Mouse (Mus musculus): ENCODE measurements around the gene Gm11939.
A peak's percentile ranks its signal among the peaks of the same experiment; 100 is the strongest.
"Not testable (repeated sequence)": the region's sequence is repeated elsewhere in the genome, so short reads cannot be mapped to it uniquely, and the experiment has no call there.

The Gm11939 gene

DNA sequence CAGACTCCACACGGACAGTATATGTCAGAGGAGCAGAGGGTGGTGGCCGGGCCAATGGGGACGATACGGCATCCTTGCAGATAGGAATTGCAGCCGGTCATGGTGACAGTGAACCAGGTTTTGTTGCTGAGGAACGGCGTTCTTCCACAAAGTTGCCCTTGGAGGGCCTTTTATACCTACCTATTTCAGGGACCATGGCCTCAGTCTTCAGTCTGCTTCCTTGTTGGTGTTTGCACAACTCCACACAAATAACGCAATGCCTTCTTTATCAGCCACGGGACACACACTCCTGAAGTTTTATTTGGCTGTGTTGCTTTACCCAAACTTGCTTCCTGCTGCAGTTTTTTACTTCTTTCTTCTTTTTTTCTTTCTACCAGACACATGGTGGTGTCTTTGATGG, at the start of gene Gm11939:
Gene Gm11939 (minus strand): TSS at position 101 of the 400 bp plus-strand sequence.
- DNase-seq (ENCODE audit: low spot score in 2 of 2) = no peak

DNA sequence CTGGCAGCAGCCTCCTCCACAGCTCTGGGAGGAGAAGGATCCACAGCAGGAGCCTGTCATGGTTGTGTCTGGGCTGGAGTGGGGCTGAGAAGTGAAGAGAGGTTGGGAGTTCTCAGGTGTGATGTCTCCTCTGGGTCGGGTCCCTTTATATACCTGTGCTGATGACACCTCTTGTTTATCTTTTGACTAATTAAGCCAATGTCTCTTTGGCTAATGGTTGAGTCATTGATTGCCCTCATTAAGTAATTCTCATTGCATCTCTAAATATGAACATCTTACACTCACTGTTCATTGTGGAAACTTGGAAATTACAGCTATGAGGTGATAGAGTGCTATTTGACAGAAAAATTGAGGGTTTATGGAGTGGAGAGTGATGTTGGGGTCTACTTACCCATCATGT, 43.9 kb upstream of the Gm11939 start, which contains the start of gene Gm11938:
Gene Gm11938 (minus strand): TSS at position 101 of the 400 bp plus-strand sequence.
- DNase-seq (ENCODE audit: low spot score in 2 of 2) = not testable (repeated sequence)

DNA sequence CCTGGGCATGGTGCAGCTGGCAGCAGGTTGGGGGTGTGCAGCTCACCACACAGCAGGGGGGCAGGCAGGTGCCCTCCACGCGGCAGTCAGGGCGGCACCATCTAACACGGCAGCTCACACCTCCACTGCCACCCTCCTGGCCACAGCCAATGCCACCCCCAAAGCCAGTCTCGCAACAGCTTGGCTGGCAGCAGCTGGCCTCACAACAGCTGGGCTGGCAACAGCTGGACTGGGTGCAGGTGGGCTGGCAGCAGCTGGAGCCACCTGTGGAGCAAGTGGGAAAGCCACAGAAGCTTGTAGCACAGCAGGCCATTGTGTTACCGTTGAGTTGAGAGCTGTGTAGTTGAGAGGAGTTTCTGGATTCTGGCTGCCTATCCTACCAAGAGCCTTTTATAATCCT, 38.5 kb upstream of the Gm11939 start, which contains the start of gene Krtap9-3:
Gene Krtap9-3 (minus strand): TSS at position 364 of the 400 bp plus-strand sequence.
- not testable (repeated sequence) for DNase-seq (ENCODE audit: low spot score in 2 of 2)

DNA sequence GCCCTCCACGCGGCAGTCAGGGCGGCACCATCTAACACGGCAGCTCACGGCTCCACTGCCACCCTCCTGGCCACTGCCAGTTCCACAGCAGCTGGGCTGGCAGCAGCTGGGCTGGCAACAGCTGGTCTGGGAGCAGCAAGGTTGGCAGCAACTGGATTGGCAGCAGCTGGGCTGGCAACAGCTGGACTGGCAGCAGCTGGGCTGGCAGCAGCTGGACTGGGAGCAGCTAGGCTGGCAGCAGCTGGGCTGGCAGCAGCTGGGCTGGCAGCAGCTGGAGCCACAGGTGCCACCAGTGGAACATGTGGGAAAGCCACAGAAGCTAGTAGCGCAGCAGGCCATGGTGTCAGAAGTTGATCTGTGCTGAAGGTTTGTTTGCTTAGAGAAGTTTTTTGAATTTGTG, 31.7 kb upstream of the Gm11939 start, which contains the start of gene Krtap1-3:
Gene Krtap1-3 (minus strand): TSS at position 359 of the 400 bp plus-strand sequence.
- no peak for DNase-seq (ENCODE audit: low spot score in 2 of 2)

DNA sequence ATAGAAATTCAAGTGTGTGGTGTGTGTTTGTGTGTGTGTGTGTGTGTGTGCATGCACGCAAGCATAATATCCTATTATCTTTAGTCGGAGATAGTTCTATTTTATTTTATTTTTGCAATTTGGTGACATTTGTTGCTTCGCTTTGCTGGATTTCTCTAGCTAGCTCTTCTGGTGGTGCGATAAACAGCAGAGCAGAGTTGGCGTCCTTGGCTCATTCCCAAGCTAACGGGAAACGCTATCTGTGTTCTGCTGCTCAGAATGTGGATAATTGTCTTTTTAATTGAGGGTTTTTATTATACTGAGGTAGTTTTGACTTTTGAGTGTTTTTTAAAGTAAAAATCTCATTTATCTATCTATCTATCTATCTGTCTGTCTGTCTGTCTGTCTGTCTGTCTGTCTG, 25.8 kb upstream of the Gm11939 start:
- no peak for DNase-seq (ENCODE audit: low spot score in 2 of 2)

DNA sequence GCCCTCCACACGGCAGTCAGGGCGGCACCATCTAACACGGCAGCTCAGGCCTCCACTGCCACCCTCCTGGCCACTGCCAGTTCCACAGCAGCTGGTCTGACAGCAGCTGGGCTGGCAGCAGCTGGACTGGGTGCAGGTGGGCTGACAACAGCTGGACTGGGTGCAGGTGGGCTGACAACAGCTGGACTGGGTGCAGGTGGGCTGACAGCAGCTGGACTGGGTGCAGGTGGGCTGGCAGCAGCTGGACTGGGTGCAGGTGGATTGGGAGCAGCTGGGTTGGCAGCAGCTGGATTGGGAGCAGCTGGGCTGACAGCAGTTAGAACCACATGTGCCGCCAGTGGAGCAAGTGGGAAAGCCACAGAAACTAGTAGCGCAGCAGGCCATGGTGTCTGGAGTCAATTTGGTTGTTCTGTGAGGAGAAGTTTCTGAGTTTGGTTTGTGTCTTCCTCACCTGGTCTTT, 24.0 kb upstream of the Gm11939 start, which contains the start of gene Krtap1-4:
Gene Krtap1-4 (minus strand): TSS at position 410 of the 460 bp plus-strand sequence.
- DNase-seq (ENCODE audit: low spot score in 2 of 2) = no peak

DNA sequence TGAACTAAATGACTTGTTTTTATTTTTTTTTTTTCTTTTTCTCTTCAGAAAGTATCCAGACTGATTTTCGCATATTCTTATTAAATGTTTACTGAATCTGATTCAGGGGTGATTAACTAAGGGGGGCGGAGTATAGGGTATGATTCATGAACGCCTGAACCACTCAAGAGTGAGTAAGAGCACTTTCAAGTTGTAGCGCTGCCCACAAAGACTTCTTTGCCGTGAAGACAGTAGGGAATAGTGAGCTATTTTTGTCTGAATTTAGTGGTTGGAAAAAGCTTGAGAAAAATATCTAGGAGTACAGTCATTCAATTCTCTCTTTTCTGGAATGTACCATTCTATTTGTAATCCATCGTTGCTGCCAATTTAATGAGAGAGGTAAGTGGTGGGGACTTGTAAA, 22.3 kb upstream of the Gm11939 start:
- no peak for DNase-seq (ENCODE audit: low spot score in 2 of 2)

DNA sequence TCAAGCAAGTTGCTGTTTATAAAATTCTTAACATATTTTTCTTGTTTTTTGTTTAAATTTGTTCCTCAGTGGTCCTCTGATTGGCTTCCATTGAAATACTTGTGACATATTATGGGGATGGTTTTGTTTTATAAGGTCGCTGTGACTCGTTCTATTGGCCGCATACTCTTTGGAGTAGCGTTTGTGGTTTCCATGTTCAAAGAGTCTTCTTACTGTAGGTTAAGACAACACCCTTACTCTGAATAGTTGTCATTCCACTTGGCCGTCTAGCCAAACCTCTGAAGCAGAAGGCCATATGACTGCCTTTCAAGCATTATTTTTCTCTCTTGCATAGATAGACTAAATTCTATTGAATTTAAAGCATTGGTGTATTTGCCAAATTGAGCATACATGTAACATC, 21.8 kb upstream of the Gm11939 start:
- DNase-seq (ENCODE audit: low spot score in 2 of 2) = no peak

DNA sequence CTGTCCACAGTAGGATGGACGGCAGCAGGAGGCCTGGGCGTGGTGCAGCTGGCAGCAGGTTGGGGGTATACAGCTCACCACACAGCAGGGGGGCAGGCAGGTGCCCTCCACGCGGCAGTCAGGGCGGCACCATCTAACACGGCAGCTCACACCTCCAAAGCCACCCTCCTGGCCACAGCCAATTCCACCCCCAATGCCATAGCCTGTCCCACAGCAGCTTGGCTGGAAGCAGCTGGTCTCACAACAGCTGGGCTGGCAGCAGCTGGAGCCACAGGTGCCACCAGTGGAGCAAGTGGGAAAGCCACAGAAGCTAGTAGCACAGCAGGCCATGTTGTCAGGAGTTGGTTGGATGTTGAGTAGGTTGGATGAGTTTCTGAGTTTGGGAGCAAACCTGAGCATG, 21.4 kb upstream of the Gm11939 start, which contains the start of gene Krtap1-5:
Gene Krtap1-5 (minus strand): TSS at position 381 of the 400 bp plus-strand sequence.
- DNase-seq (ENCODE audit: low spot score in 2 of 2) = no peak

DNA sequence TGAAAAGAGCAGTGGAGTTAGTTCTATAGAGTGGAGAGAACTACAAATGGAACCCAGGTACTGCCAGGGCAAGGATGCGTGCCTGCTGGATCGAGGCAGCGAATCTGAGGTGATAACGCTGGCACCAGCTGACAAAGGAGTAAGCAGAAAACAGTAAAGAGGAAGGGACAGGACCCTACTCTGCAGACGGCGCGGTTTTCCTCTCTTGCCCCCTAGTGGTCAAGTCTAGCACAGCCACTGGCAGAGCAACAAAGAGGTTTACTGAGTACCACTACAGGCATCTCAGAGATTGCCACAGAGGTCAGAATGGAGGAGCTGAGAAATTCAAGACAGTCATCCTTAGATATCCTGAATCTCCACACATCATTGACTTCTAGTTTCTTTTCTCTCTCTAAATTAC, 14.8 kb upstream of the Gm11939 start:
- DNase-seq (ENCODE audit: low spot score in 2 of 2) = peak; percentile 25 to 78

DNA sequence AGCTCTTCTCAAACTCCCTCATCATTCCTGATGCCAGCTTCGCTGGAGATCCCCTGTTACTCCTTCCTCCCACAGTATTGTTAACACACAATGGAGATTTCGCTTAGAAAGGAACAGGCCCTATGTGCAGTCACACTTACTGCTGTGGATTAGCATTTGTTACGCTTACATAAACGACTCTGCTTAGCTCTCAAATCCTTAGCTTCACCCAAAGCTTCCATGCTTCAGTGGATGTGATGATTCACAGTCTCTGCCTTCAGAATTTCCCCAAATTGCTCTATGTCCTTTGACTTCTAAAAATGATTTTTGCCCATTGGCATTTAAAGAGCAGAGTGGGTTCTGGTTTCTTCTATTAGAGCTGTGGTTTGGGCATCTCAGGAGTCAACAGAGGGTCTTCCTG, 13.9 kb upstream of the Gm11939 start:
- no peak for DNase-seq (ENCODE audit: low spot score in 2 of 2)

DNA sequence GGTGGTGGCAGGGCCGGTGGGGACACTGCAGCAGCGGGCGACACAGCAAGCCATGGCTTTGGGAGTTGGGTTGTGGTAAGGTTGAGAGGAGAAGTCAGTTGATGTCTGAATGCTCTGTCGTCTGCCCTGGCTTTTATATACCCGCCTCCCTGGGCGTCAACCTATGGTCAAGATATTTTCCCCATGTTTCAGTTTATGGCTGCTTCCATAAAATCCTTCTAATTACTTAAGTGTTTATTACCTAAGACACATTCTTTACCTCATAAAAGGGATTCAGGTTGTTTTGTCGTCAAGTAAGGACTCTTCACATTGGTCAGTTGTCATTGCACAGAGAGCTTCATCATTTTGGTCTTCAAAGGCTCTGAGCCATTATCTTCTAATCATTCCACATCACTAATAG, 7.3 kb upstream of the Gm11939 start, which contains the start of gene Krtap3-1:
Gene Krtap3-1 (minus strand): TSS at position 101 of the 400 bp plus-strand sequence.
- DNase-seq (ENCODE audit: low spot score in 2 of 2) = no peak

DNA sequence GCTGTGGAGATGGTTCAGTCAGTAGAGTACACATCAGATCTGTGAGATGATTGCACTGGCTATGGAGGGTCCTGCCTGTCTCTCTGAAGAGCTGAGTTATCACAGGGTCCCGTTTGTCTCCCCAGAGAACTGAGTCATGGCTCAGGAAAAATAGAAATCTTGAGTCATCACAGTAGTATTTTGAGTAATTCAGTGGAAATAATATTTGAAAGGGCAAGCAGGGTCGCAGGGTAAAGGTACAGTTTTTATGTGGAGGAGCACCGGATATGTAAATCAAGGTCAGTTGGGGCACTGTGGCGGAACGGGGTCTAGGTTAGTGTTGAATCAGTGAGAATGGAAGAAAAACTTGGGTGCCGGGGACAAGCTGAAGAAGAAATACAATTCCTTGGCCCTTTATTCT, 3.3 kb upstream of the Gm11939 start:
- DNase-seq (ENCODE audit: low spot score in 2 of 2) = no peak

DNA sequence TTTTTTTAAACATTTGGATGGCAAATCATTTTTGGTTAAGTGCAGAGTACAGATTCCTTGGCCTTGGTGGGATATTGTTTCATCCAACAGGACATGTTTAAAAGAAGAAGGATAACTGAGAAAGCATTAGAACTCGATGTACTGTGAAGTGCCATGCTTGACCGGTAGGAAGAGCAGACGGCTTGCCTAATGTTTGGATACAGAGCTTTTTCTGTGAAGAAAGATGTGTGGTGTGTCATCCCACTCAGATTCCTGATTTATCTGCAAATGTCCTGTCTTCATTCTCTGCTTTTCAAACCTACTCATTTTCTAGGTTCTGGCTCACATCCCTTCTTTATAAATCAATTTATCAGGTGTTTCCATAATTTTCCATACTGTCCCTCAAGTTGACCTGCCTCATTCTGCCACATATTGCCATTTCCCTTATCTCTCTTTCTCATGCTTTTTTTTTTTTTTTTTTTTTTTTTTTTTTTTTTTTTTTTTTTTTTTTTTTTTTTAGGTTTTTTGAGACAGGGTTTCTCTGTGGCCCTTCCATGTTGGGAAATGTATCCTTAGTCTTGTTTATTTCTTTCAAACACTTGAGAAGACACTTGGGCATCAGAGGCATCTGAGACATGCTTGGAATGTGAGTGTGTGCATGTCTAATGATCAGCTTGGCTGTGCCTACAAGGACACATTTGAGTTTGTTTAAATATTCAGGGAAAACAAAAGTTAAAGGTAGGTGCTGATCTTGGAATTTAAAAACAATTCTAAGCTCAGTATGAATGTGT, 1.1 kb downstream of the Gm11939 start:
- no peak for DNase-seq (ENCODE audit: low spot score in 2 of 2)

DNA sequence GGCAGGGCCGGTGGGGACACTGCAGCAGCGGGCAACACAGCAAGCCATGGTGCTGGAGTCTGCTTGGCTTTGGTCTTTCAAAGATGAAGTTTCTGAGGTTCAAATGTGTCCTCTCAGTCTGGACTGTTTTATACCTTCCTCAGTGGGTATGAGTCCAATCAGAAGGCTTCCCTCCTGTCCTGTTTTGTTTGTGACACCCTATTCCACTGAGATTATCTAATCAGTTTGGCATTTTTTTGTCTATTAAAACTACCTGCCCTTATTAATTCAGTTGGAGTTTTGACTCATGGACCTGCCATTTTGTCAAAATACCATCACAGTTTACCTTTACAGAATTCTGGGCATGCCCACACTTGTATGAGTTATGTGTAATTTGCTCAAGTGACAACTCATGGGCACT, 2.5 kb downstream of the Gm11939 start, which contains the start of gene Krtap3-2:
Gene Krtap3-2 (minus strand): TSS at position 101 of the 400 bp plus-strand sequence.
- no peak for DNase-seq (ENCODE audit: low spot score in 2 of 2)

DNA sequence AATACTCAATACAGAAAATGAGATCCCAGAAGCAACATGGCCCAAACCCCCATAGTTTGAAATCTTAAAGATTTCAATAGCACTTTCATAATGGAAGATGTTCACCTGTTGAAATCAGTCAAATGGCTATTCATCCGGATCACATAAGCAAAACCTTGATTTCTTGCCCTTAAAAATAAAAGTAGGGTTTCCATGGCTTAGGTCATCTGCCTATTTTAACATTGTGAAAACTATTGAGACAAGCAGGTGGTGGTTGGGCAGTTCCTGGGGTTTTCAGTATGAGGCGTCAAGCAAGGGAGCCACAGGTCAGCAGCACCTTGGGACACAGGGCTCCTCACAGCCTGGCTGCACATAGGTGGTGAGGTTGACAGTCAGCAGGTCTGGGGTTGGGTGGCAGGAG, 3.1 kb downstream of the Gm11939 start:
- no peak for DNase-seq (ENCODE audit: low spot score in 2 of 2)

DNA sequence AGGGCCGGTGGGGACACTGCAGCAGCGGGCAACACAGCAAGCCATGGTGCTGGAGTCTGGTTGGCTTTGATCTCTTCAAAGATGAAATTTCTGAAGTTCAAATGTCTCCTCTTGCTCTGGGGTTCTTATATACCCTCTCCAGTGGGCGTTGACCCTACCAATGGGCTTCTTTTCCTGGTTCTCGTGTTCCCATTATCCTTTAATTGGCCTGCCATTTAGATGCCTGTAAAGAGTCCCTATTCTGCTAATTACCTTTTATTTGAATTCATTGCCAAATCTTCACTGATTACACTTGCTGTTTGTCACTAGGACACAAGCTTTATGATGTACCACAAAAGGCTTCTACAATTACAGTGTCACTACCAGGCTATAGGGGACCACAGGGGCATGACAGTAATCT, 8.5 kb downstream of the Gm11939 start, which contains the start of gene Krtap3-3:
Gene Krtap3-3 (minus strand): TSS at position 101 of the 400 bp plus-strand sequence.
- no peak for DNase-seq (ENCODE audit: low spot score in 2 of 2)

DNA sequence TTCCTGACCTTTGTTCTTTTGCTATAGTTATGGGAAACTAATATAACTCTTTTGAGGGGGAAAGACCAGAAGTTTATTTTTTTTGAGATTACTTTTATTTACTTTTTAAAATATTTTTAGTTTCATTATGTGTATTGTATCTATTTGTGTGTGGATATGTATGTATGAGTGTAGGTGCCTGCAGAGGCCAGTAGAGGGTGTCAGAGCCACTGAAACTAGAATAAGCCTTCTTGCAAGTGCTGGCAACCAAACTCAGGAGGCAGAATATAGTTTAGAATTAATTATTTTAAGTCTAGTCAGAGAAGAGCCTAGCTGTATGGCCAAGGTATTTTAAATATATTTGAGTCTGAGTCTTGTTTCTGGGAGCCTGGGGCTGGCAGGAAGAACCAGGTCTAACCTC, 11.4 kb downstream of the Gm11939 start:
- DNase-seq (ENCODE audit: low spot score in 2 of 2) = no peak

DNA sequence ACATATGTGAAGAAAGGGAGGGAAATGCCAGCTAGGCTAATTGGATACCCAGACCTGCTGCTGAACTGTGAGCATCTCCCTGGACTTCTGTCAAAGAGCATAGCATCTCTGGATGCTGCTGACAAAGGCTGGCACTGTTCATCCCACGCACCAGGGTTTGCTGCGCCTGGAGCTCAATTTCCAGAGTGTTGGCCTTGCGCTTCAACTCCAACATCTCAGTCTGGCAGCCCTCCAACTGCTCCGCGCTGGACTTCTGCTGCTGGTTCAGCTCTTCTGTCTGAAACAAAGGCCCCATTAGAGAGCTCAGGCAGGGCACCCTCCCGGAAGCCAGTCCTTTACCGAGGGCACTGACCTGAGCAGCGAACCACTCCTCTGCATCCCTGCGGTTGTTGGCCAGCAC, 19.5 kb downstream of the Gm11939 start:
- no peak for DNase-seq (ENCODE audit: low spot score in 2 of 2)

DNA sequence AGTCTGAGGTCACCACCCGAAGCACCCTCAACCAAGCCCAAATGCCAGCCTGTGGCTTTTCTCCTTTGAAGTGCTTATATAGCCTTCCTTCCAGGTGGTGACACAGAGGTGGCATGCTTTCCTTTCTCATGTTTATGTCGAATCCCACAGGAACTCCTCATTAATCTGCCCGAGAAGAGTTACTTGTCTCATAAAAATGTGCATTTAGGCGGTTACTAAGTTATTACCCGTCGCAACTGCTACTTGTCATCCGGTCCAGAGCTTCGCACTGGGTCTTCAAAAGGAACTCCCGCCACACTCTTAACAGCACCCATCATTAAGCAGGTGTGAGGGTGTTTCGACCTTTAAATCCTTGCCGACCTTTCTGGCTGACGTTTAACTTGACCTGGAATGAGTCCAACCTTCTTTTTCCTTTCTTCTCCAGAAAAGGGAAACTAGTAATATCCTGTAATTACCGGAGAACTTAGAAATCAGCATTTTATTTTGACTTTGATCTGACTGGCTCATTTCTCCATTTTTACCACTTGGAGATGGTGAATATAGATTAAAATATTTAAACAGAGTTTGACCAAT, 37.9 kb downstream of the Gm11939 start, which contains the start of gene Krt39:
Gene Krt39 (minus strand): TSS at position 51 of the 573 bp plus-strand sequence.
- DNase-seq (ENCODE audit: low spot score in 2 of 2) = no peak

DNA sequence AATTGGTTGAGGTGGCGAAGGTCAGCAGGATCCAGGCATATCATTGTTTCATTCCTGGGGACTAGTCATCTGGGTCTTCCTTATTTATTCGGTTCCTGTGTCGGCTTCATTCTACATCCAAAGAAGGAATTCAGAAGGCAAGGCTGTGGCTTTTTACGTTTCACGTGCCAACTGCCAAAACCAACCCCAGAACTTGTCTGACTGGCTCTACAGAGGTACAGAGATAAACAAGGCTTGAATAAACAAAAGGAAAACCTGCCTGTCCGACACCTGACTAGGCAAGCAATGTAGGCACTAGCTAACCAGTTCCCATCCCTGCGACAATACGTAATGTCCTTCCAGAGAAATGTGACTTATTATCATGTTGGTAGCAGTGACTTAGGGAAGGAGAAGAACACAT, 45.2 kb downstream of the Gm11939 start:
- no peak for DNase-seq (ENCODE audit: low spot score in 2 of 2)
